Mouse (Mus musculus) adrenal gland, postnatal 25 days (tissue): ENCODE results near the gene Card9. TPM values are rescaled to one million over a fixed set of nuclear protein-coding genes. Genes with fewer than 3 reads are reported as not detected.

Source experiments
- DNase-seq: peaks from one replicate; pipeline ENCODE4 v3.0.0; 2021; ENCODE audit warnings: mixed read lengths
- total RNA-seq: library from RNA; stranded (reverse); gene quantifications from 2 replicates; pipeline ENCODE4 v1.2.3, GENCODE M21; 2021

The Card9 gene
- total RNA-seq, 1 experiment from 2014 or later = 0.97 TPM

DNA sequence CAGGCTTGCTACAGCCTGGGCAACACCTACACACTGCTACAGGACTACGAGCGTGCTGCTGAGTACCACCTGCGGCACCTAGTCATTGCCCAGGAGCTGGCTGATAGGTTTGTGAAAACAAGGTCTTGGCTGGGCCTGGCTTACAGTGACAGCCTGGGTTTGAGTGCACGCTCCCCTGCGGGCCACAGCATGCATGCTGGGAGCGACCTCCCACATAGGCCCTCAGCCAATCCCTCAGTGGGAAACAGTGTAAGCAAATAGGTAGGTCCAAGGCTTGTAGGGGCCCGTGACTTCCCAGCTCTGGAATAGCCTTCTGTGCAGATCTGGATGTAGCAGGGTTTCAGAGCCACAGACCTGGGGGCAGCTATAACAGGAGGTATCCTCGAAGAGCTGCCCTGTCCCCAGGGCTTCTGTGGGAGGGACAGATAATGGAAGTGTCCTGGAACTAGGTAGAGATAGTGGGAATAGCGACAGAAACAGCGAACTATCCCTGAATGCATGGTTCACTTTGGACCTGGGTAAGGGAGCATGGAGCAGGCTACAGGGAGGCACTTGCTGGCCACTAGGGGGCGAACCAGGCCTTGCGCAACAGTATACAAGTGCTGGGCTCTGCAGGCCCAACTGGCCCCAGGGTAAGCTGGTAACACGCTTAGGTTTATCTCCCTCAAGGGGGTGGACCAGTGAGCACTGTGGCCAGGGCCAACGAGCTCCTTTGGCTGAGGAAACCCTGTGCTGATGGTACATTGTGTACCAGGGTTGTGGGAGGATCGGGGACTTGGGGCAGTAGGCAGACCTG is 35.1 kb downstream of the Card9 start:
- DNase-seq = peak; percentile 74

- peak; percentile 52 for DNase-seq
Observed at GRCm38 (mm10) chr2:26324917-26325316, 35.8 kb downstream of the Card9 start.

GRCm38 (mm10) chr2:26323589-26324325 is 37.0 kb downstream of the Card9 start:
- DNase-seq = no peak

GRCm38 (mm10) chr2:26320245-26321185 is 40.2 kb downstream of the Card9 start:
- DNase-seq = no peak

DNA sequence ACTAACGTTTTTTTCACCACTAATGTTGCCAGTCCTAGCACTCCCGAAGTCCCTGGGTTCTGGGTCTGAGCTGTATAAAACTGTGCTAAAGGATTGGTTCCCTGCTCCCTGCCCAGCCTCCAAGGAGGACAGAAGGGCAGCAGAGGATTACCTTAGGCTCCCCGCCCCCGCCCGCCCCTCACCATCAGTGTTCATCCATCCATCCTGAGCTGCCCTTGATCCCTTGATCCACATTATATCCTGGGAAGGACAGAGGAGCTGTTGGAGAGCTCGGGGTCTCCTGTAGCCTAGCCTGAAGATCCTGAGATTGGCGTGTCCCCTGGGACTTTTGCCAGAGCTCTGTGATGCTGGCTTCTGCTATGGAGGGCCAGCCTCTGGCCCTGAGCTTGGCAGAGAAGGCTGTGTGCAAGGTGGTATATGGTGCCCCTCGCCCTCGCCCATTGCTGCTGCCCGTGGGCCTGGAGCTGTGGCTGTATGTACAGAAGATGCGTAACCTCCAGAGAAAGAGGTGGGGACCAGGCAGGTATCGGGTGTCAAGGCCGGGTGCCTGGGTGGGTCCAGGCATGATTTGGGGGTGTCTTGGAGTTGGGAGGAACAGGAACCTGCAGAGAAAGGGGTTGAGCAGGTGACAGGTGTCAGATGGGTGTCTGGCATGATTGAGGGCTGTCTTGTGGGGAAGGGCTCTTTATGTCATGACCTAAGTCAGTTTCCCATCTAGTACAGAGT is 41.0 kb downstream of the Card9 start:
- DNase-seq = no peak

GRCm38 (mm10) chr2:26319109-26319508 is 41.6 kb downstream of the Card9 start:
- no peak for DNase-seq

GRCm38 (mm10) chr2:26317991-26318672 is 42.6 kb downstream of the Card9 start:
- DNase-seq = no peak

DNA sequence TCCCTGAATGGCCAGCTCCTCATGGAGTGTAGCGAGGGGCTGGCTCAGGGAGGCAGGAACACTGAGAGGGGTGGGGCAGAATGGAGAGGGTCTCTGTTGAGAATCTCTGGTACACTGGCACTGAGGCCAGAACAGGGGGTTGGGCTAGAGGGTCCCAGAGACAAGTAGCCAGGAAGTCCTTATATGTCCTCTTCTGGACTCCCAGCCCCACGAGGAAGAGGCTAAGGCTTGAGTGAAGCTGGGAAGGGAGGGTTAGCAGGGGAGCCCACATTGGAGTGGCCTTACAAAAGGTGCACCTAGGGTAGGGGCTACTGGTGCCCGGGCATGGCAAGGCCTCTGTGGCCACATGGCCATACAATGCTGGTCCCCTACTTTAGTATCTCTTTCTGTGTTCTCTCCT is 43.3 kb downstream of the Card9 start:
- DNase-seq = no peak

DNA sequence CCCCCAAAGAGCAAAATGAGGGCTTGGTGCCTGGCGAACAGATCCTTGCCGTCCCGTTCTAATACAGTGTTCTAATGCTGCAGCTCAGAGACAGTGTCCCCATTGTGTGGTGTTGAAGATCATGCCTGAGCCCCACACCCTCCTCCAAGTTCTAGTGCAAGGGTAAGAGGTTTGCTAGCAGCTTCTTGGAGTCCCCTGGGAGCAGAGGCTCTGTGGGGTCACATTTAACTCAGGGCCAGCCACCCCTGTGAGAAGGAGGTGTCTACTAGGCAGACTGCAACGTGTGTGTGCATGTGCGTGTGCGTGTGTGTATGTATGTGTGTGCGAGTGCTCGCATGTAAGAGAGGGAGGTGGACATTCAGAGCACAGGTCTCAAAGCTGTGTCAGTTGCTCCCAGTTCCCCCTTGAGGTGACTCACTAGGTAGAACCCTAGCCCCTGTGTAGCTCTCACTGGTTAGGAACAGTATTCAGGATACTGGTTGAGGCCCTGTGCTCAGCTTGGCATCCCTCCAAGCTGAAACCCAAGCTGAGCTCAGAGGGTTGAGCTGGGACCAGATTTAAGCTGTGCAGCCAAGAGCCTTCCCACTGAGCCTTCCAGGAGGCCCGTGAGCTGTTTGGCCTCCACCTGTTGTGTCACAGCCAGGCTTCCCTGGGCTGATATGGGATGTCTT is 44.0 kb downstream of the Card9 start:
- DNase-seq = no peak

- peak; percentile 42 for DNase-seq
Observed at GRCm38 (mm10) chr2:26315925-26316311, 44.8 kb downstream of the Card9 start.

GRCm38 (mm10) chr2:26315072-26315924 is 45.4 kb downstream of the Card9 start, which contains the start of gene Gpsm1:
Gene Gpsm1 (plus strand): TSS chr2:26315515.
- DNase-seq = peak; percentile 83

GRCm38 (mm10) chr2:26314281-26315071 is 46.2 kb downstream of the Card9 start:
- no peak for DNase-seq

GRCm38 (mm10) chr2:26313394-26313793 is 47.3 kb downstream of the Card9 start:
- no peak for DNase-seq

DNA sequence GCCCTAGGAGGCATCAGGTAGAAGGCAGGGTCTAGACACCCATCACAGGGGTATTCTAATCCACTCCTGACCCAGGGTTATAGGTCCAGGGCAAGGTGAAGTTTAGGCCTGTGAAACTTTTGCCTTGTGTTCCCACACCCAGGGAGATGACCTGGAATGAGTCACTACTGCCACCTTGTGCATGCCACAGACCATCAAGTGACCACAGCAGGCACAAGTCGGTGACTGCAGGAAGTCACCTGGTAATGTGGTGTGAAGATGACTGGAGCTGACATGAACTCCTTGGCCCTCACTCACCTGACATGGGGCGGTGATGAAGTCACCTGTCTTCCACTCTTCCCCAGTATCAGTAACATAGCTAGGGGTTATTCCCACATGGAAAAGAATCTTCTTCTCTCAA is 47.9 kb downstream of the Card9 start:
- no peak for DNase-seq

GRCm38 (mm10) chr2:26311936-26312335 is 48.8 kb downstream of the Card9 start:
- DNase-seq = no peak

DNA sequence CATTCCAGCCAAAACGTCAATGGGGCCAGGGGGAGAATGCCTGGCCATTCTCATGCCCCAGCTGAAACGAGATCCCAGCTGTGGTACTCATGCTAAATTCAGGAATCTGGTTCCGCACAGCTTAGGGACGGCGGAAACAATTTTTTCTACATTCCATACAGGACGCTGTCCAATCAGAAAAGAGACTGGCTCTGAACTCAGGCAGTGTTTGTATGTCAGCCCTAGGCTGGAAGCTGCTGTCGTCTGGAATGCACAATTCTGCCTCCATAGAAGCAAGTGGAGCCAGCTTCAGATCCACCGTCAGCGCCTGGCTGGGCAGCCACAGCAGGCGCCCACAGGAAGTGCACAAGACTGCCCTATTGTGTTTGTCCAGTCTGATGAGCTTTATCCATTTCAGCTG is 51.0 kb downstream of the Card9 start:
- DNase-seq = no peak

GRCm38 (mm10) chr2:26306702-26307101 is 54.0 kb downstream of the Card9 start:
- DNase-seq = no peak

GRCm38 (mm10) chr2:26305555-26305954 is 55.2 kb downstream of the Card9 start:
- DNase-seq = no peak

- no peak for DNase-seq
Observed at GRCm38 (mm10) chr2:26304711-26305110, 56.0 kb downstream of the Card9 start.
